Mouse (Mus musculus) testis, adult 10 weeks (tissue): ENCODE measurements around the gene Olfr125. TPM values are rescaled to one million over a fixed set of nuclear protein-coding genes. Genes with fewer than 3 reads are reported as not detected.

Experiments used
- polyA plus RNA-seq: library from polyadenylated mRNA; stranded (reverse); fragments of 350-450 nt; fragmentation: Illumina TruSeq; extraction: RNeasy Lipid Tissue Mini Kit (QIAGEN cat#74804); gene quantifications from one replicate; pipeline ENCODE4 v1.2.3, GENCODE M21; 2014; ENCODE audit warnings: low read depth, low replicate concordance

Olfr125 gene
- not detected for polyA plus RNA-seq

GRCm38 (mm10) chr17:37832649-37833048 lies at the start of gene Olfr125:
TSS of gene Olfr125 (plus strand) at chr17:37832949.

GRCm38 (mm10) chr17:37793229-37793628 lies 39.5 kb upstream of the Olfr125 start, which contains the start of gene Olfr123:
TSS of gene Olfr123 (plus strand) at chr17:37793529.

GRCm38 (mm10) chr17:37799588-37799987 lies 33.2 kb upstream of the Olfr125 start, which contains the start of gene Olfr124:
TSS of gene Olfr124 (plus strand) at chr17:37799888.

DNA sequence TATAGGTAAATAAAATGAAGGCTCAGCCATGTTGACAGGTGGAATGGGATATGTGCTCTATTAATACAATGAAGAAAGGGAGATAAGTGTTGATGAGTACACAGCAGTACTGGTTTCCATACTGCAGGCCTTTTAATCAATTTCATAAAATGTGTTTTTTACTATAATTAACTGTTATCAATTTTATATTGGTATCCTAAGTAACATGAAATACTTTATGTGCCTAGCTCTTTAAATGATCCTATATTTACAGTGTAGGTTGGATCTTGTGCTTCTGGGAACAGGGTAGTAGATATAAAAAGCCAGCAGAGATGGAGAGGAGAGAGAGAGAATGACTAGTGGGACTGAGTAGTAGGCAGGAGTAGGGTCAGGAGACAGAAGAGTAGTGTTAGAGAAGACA lies 14.4 kb downstream of the Olfr125 start, which contains the start of gene Olfr126:
Olfr126 (plus strand) TSS at position 301 of the 400 bp plus-strand sequence.

Other genes starting within 250 kb of the Olfr125 start
- gene Olfr114, start 240.2 kb upstream of the Olfr125 start, polyA plus RNA-seq = not detected
- gene Olfr115, start 205.8 kb upstream of the Olfr125 start, polyA plus RNA-seq = not detected
- not detected for gene Olfr116, start 205.8 kb upstream of the Olfr125 start, polyA plus RNA-seq
- gene Olfr117, start 169.2 kb upstream of the Olfr125 start, polyA plus RNA-seq = not detected
- not detected for gene Olfr118, start 166.0 kb upstream of the Olfr125 start, polyA plus RNA-seq
- not detected for gene Olfr119, start 136.4 kb upstream of the Olfr125 start, polyA plus RNA-seq
- not detected for gene Olfr120, start 111.1 kb upstream of the Olfr125 start, polyA plus RNA-seq
- not detected for gene Olfr121, start 84.1 kb upstream of the Olfr125 start, polyA plus RNA-seq
- gene Olfr122, start 64.3 kb upstream of the Olfr125 start, polyA plus RNA-seq = not detected
- gene Olfr123, start 39.4 kb upstream of the Olfr125 start, polyA plus RNA-seq = not detected
- gene Olfr124, start 33.1 kb upstream of the Olfr125 start, polyA plus RNA-seq = not detected
- gene Olfr126, start 14.5 kb downstream of the Olfr125 start, polyA plus RNA-seq = 1.5 TPM
- 3.0 TPM for gene Olfr127, start 67.5 kb downstream of the Olfr125 start, polyA plus RNA-seq
- gene Olfr128, start 87.6 kb downstream of the Olfr125 start, polyA plus RNA-seq = 7.1 TPM
- 1.4 TPM for gene Olfr761, start 120.1 kb downstream of the Olfr125 start, polyA plus RNA-seq
- gene Olfr129, start 227.1 kb downstream of the Olfr125 start, polyA plus RNA-seq = not detected
- gene Olfr130, start 231.0 kb downstream of the Olfr125 start, polyA plus RNA-seq = not detected